1 mouse cellular context compared by ENCODE assay signal in genomic region chr7:105632551-105632972, GRCm38 (mm10).
TF ChIP-seq lines count a peak whose summit lies in the region.

No protein-coding gene starts in this region.

TF ChIP-seq in myocyte, 11 proteins besides CTCF, POLR2A, EP300 and RAD21 (continued from another document):
- TF ChIP-seq MAX (IDR thresholded peaks at IDR 0.05; ENCODE audit: low read depth) (no peak), POLR2AphosphoS2 (IDR thresholded peaks at IDR 0.05; ENCODE audit: insufficient read length, low read depth) (no peak), CEBPB (IDR thresholded peaks at IDR 0.05; ENCODE audit: insufficient read depth, poor library complexity, severe bottlenecking) (no peak)
